Mouse (Mus musculus): ENCODE measurements around the gene Tmem270. TPM values are rescaled to one million over a fixed set of nuclear protein-coding genes. Genes with fewer than 3 reads are reported as not detected.

Tmem270 gene
- total RNA-seq, 2 experiments from 2014 or later, result not detected

Other genes starting within 250 kb of the Tmem270 start
- 1 to 10 TPM; 4.5 to 4.9 TPM for gene Limk1, start 218.1 kb downstream of the Tmem270 start, total RNA-seq (2021)
- gene Eln, start 159.4 kb downstream of the Tmem270 start, total RNA-seq (2021), result 100 to 1,000 TPM in 1 of 2 experiments, 10 to 100 TPM in 1; 67.1 to 103 TPM
- gene Cldn13, start 8.8 kb upstream of the Tmem270 start, total RNA-seq (2021), result not detected
- gene Mettl27, start 25.6 kb upstream of the Tmem270 start, total RNA-seq (2021), result 1 to 10 TPM; 7.3 to 7.5 TPM
- not detected for gene Cldn4, start 40.2 kb upstream of the Tmem270 start, total RNA-seq (2021)
- gene Cldn3, start 79.5 kb upstream of the Tmem270 start, total RNA-seq (2021), result under 1 TPM in 1 of 2 experiments, not detected in 1; 0.22 TPM
- 10 to 100 TPM; 63.6 to 68.4 TPM for gene Abhd11, start 102.4 kb upstream of the Tmem270 start, total RNA-seq (2021)
- 1 to 10 TPM; 1.7 to 2.0 TPM for gene Stx1a, start 116.7 kb upstream of the Tmem270 start, total RNA-seq (2021)
- gene Dnajc30, start 157.5 kb upstream of the Tmem270 start, total RNA-seq (2021), result 10 to 100 TPM; 38.5 to 40.4 TPM
- 10 to 100 TPM; 21.2 to 24.7 TPM for gene Bud23, start 158.2 kb upstream of the Tmem270 start, total RNA-seq (2021)
- gene Vps37d, start 171.5 kb upstream of the Tmem270 start, total RNA-seq (2021), result 1 to 10 TPM in 1 of 2 experiments, under 1 TPM in 1; 0.95 to 1.6 TPM
- 10 to 100 TPM; 23.5 to 31.7 TPM for gene Mlxipl, start 183.2 kb upstream of the Tmem270 start, total RNA-seq (2021)
- 10 to 100 TPM; 11.7 to 12.8 TPM for gene Tbl2, start 242.9 kb upstream of the Tmem270 start, total RNA-seq (2021)

All from heart, postnatal 36 days (tissue).